Mouse (Mus musculus): Measurements from ENCODE around the gene Olfr615. TPM values are rescaled to one million over a fixed set of nuclear protein-coding genes. Genes with fewer than 3 reads are reported as not detected.

Olfr615 gene
- polyA plus RNA-seq, 1 experiment from 2014 or later, result not detected

Small RNAs within 50 kb of the gene (microRNA-seq; reads per million reads assigned to microRNA genes)
- gene Gm26506, result not detected

Other genes starting within 250 kb of the Olfr615 start
- not detected in 2 replicates for gene Olfr597, start 239.8 kb upstream of the Olfr615 start, polyA plus RNA-seq (2015; fragmentation: Nextera tagmentation; extraction: Ambion mirVana)
- not detected in 2 replicates for gene Olfr598, start 232.5 kb upstream of the Olfr615 start, polyA plus RNA-seq (2015; fragmentation: Nextera tagmentation; extraction: Ambion mirVana)
- gene Olfr599, start 220.2 kb upstream of the Olfr615 start, polyA plus RNA-seq (2015; fragmentation: Nextera tagmentation; extraction: Ambion mirVana), result not detected in 2 replicates
- gene Olfr600, start 206.4 kb upstream of the Olfr615 start, polyA plus RNA-seq (2015; fragmentation: Nextera tagmentation; extraction: Ambion mirVana), result not detected in 2 replicates
- not detected in 2 replicates for gene Olfr601, start 193.4 kb upstream of the Olfr615 start, polyA plus RNA-seq (2015; fragmentation: Nextera tagmentation; extraction: Ambion mirVana)
- gene Olfr603, start 169.9 kb upstream of the Olfr615 start, polyA plus RNA-seq (2015; fragmentation: Nextera tagmentation; extraction: Ambion mirVana), result not detected in 2 replicates
- gene Usp17lc, start 141.0 kb upstream of the Olfr615 start, polyA plus RNA-seq (2015; fragmentation: Nextera tagmentation; extraction: Ambion mirVana), result not detected in 2 replicates
- not detected in 2 replicates for gene Olfr605, start 110.6 kb upstream of the Olfr615 start, polyA plus RNA-seq (2015; fragmentation: Nextera tagmentation; extraction: Ambion mirVana)
- gene Olfr606, start 107.0 kb upstream of the Olfr615 start, polyA plus RNA-seq (2015; fragmentation: Nextera tagmentation; extraction: Ambion mirVana), result not detected in 2 replicates
- not detected in 2 replicates for gene Olfr607, start 91.9 kb upstream of the Olfr615 start, polyA plus RNA-seq (2015; fragmentation: Nextera tagmentation; extraction: Ambion mirVana)
- not detected in 2 replicates for gene Olfr608, start 86.2 kb upstream of the Olfr615 start, polyA plus RNA-seq (2015; fragmentation: Nextera tagmentation; extraction: Ambion mirVana)
- not detected in 2 replicates for gene Olfr609, start 58.0 kb upstream of the Olfr615 start, polyA plus RNA-seq (2015; fragmentation: Nextera tagmentation; extraction: Ambion mirVana)
- gene Olfr610, start 44.0 kb upstream of the Olfr615 start, polyA plus RNA-seq (2015; fragmentation: Nextera tagmentation; extraction: Ambion mirVana), result not detected in 2 replicates
- gene Olfr611, start 35.2 kb upstream of the Olfr615 start, polyA plus RNA-seq (2015; fragmentation: Nextera tagmentation; extraction: Ambion mirVana), result not detected in 2 replicates
- gene Olfr612, start 13.4 kb upstream of the Olfr615 start, polyA plus RNA-seq (2015; fragmentation: Nextera tagmentation; extraction: Ambion mirVana), result not detected in 2 replicates
- not detected in 2 replicates for gene Olfr613, start 8.0 kb upstream of the Olfr615 start, polyA plus RNA-seq (2015; fragmentation: Nextera tagmentation; extraction: Ambion mirVana)
- not detected in 2 replicates for gene Olfr616, start 13.1 kb downstream of the Olfr615 start, polyA plus RNA-seq (2015; fragmentation: Nextera tagmentation; extraction: Ambion mirVana)
- gene Olfr617, start 17.0 kb downstream of the Olfr615 start, polyA plus RNA-seq (2015; fragmentation: Nextera tagmentation; extraction: Ambion mirVana), result not detected in 2 replicates
- gene Olfr618, start 34.0 kb downstream of the Olfr615 start, polyA plus RNA-seq (2015; fragmentation: Nextera tagmentation; extraction: Ambion mirVana), result not detected in 2 replicates
- gene Olfr619, start 44.5 kb downstream of the Olfr615 start, polyA plus RNA-seq (2015; fragmentation: Nextera tagmentation; extraction: Ambion mirVana), result not detected in 2 replicates
- gene Olfr620, start 56.5 kb downstream of the Olfr615 start, polyA plus RNA-seq (2015; fragmentation: Nextera tagmentation; extraction: Ambion mirVana), result not detected in 2 replicates
- gene Olfr622, start 86.6 kb downstream of the Olfr615 start, polyA plus RNA-seq (2015; fragmentation: Nextera tagmentation; extraction: Ambion mirVana), result not detected in 2 replicates
- gene Olfr623, start 107.6 kb downstream of the Olfr615 start, polyA plus RNA-seq (2015; fragmentation: Nextera tagmentation; extraction: Ambion mirVana), result not detected in 2 replicates
- 0.03 TPM in 1 of 2 replicates, not detected in the other for gene Olfr624, start 115.1 kb downstream of the Olfr615 start, polyA plus RNA-seq (2015; fragmentation: Nextera tagmentation; extraction: Ambion mirVana)
- not detected in 2 replicates for gene Olfr625-ps1, start 126.6 kb downstream of the Olfr615 start, polyA plus RNA-seq (2015; fragmentation: Nextera tagmentation; extraction: Ambion mirVana)
- not detected in 2 replicates for gene Olfr243, start 158.6 kb downstream of the Olfr615 start, polyA plus RNA-seq (2015; fragmentation: Nextera tagmentation; extraction: Ambion mirVana)
- not detected in 2 replicates for gene Olfr628, start 174.3 kb downstream of the Olfr615 start, polyA plus RNA-seq (2015; fragmentation: Nextera tagmentation; extraction: Ambion mirVana)
- gene Olfr629, start 188.9 kb downstream of the Olfr615 start, polyA plus RNA-seq (2015; fragmentation: Nextera tagmentation; extraction: Ambion mirVana), result not detected in 2 replicates
- gene Olfr630, start 201.3 kb downstream of the Olfr615 start, polyA plus RNA-seq (2015; fragmentation: Nextera tagmentation; extraction: Ambion mirVana), result not detected in 2 replicates
- gene Olfr69, start 215.5 kb downstream of the Olfr615 start, polyA plus RNA-seq (2015; fragmentation: Nextera tagmentation; extraction: Ambion mirVana), result not detected in 2 replicates
- gene Olfr68, start 223.6 kb downstream of the Olfr615 start, polyA plus RNA-seq (2015; fragmentation: Nextera tagmentation; extraction: Ambion mirVana), result not detected in 2 replicates
- gene Olfr67, start 235.7 kb downstream of the Olfr615 start, polyA plus RNA-seq (2015; fragmentation: Nextera tagmentation; extraction: Ambion mirVana), result not detected in 2 replicates